Mouse (Mus musculus): ENCODE results near the gene Cckbr. TPM values are rescaled to one million over a fixed set of nuclear protein-coding genes. Genes with fewer than 3 reads are reported as not detected.
"Not testable (repeated sequence)": the region's sequence is repeated elsewhere in the genome, so short reads cannot be mapped to it uniquely, and the experiment has no call there.

Gene Cckbr
- polyA plus RNA-seq, 1 experiment from 2014 or later = 2.3 TPM

GRCm38 (mm10) chr7:105445076-105445475 lies 19.5 kb downstream of the Cckbr start:
- Histone ChIP-seq H3K4me3 (no peak overlapping the region), H3K4me2 (no peak overlapping the region), H3K4me1 (replicated peaks) (no peaks in the 10 kb centered on the region), H3K9me3 (no peaks in the 10 kb centered on the region), H3K27ac (no peak overlapping the region), H3K9ac (no peak overlapping the region), H3K27me3 (no peaks in the 10 kb centered on the region), H3K36me3 (no peaks in the 10 kb centered on the region)
- WGBS = 76% methylated on average over 3 of the region's 3 CpGs
- ATAC-seq (ENCODE audit: low FRiP score) = no peak

DNA sequence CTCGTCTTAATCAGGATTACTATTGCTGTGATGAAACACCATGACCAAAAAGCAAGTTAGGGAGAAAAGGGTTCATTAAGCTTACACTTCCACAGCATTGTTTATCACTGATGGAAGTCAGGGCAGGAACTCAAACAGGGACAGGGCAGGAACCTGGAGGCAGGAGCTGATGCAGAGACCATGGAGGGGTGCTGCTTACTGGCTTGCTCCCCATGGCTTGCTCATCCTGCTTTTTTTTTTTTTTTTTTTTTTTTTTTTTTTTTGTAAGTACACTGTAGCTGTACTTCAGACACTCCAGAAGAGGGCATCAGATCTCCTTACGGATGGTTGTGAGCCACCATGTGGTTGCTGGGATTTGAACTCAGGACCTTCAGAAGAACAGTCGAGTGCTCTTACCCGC lies 27.8 kb downstream of the Cckbr start:
- 90% methylated on average over 4 of the region's 4 CpGs for WGBS
- not testable (repeated sequence) for H3K27me3 ChIP-seq; H3K9me3 ChIP-seq; H3K4me2 ChIP-seq; H3K36me3 ChIP-seq; ATAC-seq (ENCODE audit: low FRiP score); H3K9ac ChIP-seq; H3K4me1 ChIP-seq (replicated peaks); H3K4me3 ChIP-seq; H3K27ac ChIP-seq

- Histone ChIP-seq H3K4me2 (no peak overlapping the region), H3K4me3 (no peak overlapping the region), H3K4me1 (replicated peaks) (no peaks in the 10 kb centered on the region), H3K27ac (no peak overlapping the region), H3K36me3 (no peaks in the 10 kb centered on the region), H3K9me3 (no peaks in the 10 kb centered on the region), H3K9ac (no peak overlapping the region), H3K27me3 (no peaks in the 10 kb centered on the region)
- ATAC-seq (ENCODE audit: low FRiP score) = no peak
Observed at GRCm38 (mm10) chr7:105458546-105458945, 33.0 kb downstream of the Cckbr start.

DNA sequence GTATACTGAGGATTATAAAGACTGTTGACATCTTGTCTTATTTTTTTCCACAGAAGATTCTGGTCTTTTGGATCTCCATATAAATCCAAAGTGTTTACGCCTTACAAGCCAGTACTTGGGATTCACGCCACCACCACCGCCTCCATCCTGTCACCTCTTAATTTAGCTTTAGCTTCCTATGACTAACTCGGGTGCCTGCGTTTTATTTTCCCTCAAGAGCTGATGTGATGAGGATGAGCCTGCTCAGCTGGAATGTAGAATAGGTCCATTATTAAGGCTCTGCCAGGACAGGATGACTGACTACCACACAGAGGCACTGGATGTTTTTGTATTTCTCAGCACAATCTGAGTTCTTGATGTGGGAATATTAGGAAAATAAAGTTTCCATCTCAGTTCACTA lies 40.0 kb downstream of the Cckbr start:
- H3K4me1 ChIP-seq (replicated peaks); ATAC-seq (ENCODE audit: low FRiP score); H3K4me2 ChIP-seq; H3K27me3 ChIP-seq; H3K36me3 ChIP-seq; H3K9me3 ChIP-seq; H3K27ac ChIP-seq; H3K4me3 ChIP-seq; H3K9ac ChIP-seq: not testable (repeated sequence)
- WGBS = 93% methylated on average over 5 of the region's 5 CpGs

DNA sequence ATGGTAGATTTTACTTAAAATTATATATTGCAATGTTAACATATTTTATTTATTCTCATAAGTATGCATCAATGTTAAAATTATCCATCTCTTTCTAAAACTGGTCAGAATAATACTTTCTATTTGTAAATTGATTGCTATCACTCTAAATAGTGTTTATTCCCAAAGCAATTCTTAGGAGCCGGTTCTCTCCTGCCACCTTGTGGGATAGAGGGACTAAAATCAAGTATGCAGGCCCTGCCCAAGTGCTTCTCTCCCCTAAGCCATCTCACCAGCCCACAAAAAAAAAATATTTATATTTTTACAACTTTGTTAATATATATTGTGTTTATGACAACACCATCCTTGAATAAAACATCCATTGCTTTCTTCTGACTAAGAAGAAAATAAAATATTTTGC lies 47.1 kb downstream of the Cckbr start:
- H3K4me3 ChIP-seq = no peak overlapping the region
- H3K9ac ChIP-seq = no peak overlapping the region
- no peaks in the 10 kb centered on the region for H3K36me3 ChIP-seq
- H3K27ac ChIP-seq = no peak overlapping the region
- H3K4me1 ChIP-seq (replicated peaks) = 0 out of 2 replicates have a peak, but pooled peaks cover 2% of the 10 kb centered on the region
- no peak for ATAC-seq (ENCODE audit: low FRiP score)
- H3K9me3 ChIP-seq = no peaks in the 10 kb centered on the region
- WGBS = 50% methylated on average over 1 of the region's 1 CpGs
- H3K4me2 ChIP-seq = no peak overlapping the region
- no peaks in the 10 kb centered on the region for H3K27me3 ChIP-seq

GRCm38 (mm10) chr7:105474771-105475315 lies 49.3 kb downstream of the Cckbr start:
- no peak for ATAC-seq (ENCODE audit: low FRiP score)
- no peak overlapping the region for H3K9ac ChIP-seq
- H3K4me1 ChIP-seq (replicated peaks) = peaks cover 2% of the 10 kb centered on the region; the same call in 1 of the 2 replicates
- 79% methylated on average over 4 of the region's 4 CpGs for whole genome bisulfite sequencing
- H3K4me2 ChIP-seq = no peak overlapping the region
- no peaks in the 10 kb centered on the region for H3K27me3 ChIP-seq
- H3K9me3 ChIP-seq = no peaks in the 10 kb centered on the region
- no peak overlapping the region for H3K4me3 ChIP-seq
- H3K36me3 ChIP-seq = no peaks in the 10 kb centered on the region
- H3K27ac ChIP-seq = no peak overlapping the region

- Histone ChIP-seq H3K36me3 (no peaks in the 10 kb centered on the region), H3K9ac (no peak overlapping the region), H3K9me3 (no peaks in the 10 kb centered on the region), H3K4me2 (no peak overlapping the region), H3K4me3 (no peak overlapping the region), H3K4me1 (replicated peaks) (peaks cover 3% of the 10 kb centered on the region), H3K27me3 (no peaks in the 10 kb centered on the region), H3K27ac (no peak overlapping the region)
- no peak for ATAC-seq (ENCODE audit: low FRiP score)
- 77% methylated on average over 7 of the region's 7 CpGs for WGBS
Observed at GRCm38 (mm10) chr7:105475396-105475949, 49.9 kb downstream of the Cckbr start.

DNA sequence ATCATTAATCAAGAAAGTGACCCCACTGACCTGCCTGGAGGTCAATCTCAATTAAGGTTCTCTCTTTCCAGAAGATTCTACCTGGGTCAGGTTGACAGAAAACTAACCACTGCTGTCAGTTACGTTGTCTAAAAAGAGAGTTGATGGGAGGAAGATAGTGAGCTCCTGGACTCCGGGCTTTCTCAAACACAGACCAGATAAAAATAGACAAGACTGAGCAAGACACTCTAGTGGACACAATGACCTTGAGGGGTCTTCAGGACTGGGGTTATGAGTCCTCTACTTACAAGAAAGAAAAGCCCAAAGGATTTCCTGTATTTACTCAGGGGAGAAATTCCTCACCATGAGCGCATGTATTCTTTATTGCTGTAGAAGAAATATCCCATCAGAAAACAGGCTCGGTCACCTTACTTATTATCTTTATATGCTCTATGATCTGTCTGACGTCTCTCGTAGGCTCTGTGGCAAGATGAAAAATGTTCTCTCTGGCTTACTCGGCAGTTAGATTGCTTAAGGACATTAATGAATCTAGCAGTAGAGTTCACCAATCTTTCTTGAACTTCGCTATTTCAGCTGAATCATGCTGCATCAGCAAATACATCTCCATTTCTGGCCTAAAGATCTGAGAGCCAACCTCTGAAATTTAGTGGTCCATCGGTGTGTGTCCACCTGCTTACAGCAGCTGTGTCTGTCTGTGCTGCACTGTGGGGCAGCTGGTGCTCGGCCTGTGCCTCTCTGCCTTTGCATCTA lies 51.3 kb downstream of the Cckbr start:
- Histone ChIP-seq H3K9me3 (no peaks in the 10 kb centered on the region), H3K27me3 (peaks cover 8% of the 10 kb centered on the region), H3K4me1 (replicated peaks) (peaks cover 17% of the 10 kb centered on the region), H3K36me3 (no peaks in the 10 kb centered on the region), H3K9ac (no peak overlapping the region), H3K4me2 (no peak overlapping the region), H3K4me3 (no peak overlapping the region), H3K27ac (no peak overlapping the region)
- no peak for ATAC-seq (ENCODE audit: low FRiP score)
- WGBS = 80% methylated on average over 10 of the region's 10 CpGs

DNA sequence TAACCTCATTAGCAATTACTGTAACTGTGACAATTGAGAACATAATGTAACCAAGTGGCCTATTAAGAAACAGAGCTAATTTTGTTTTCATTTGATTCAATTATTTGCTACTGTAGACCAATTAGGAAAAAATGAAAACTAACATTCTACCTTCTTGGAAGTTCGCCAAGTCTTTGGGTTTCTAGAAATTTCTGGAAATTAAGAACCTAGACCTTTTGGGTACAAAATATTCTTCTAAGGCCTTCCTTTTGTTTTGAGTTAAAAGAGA lies 51.8 kb downstream of the Cckbr start:
- Histone ChIP-seq H3K36me3 (no peaks in the 10 kb centered on the region), H3K4me3 (no peak overlapping the region), H3K9ac (no peak overlapping the region), H3K4me1 (replicated peaks) (peaks cover 22% of the 10 kb centered on the region), H3K27me3 (peaks cover 8% of the 10 kb centered on the region), H3K27ac (no peak overlapping the region), H3K4me2 (no peak overlapping the region), H3K9me3 (no peaks in the 10 kb centered on the region)
- 95% methylated on average over 1 of the region's 1 CpGs for WGBS
- ATAC-seq (ENCODE audit: low FRiP score) = no peak

GRCm38 (mm10) chr7:105477841-105478240 lies 52.3 kb downstream of the Cckbr start:
- no peaks in the 10 kb centered on the region for H3K9me3 ChIP-seq
- no peaks in the 10 kb centered on the region for H3K36me3 ChIP-seq
- no peak overlapping the region for H3K9ac ChIP-seq
- H3K27ac ChIP-seq = no peak overlapping the region
- 68% methylated on average over 3 of the region's 3 CpGs for WGBS
- no peak overlapping the region for H3K4me2 ChIP-seq
- no peak overlapping the region for H3K4me3 ChIP-seq
- H3K27me3 ChIP-seq = peaks cover 8% of the 10 kb centered on the region
- H3K4me1 ChIP-seq (replicated peaks) = peaks cover 25% of the 10 kb centered on the region
- no peak for ATAC-seq (ENCODE audit: low FRiP score)

DNA sequence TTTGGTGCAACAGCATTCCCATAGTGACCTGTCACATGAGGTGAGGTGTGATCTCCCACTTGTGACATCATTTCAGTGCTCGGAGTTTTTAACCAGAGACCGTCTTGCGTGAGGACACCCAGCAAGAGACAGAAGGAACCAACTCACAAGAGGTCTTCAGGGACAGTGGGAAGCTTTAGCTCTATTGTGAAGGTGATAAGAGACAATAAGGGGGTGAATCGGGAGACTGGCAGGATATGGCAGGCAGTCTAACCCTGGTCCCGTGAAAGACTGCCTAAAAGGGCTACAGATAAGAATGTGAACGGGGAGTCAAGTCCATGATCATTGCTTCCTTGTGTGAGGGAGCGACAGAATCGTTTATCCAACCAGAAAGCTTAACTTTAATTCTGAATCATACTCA lies 52.8 kb downstream of the Cckbr start:
- no peak overlapping the region for H3K4me3 ChIP-seq
- H3K4me2 ChIP-seq = no peak overlapping the region
- no peak overlapping the region for H3K27ac ChIP-seq
- peaks cover 8% of the 10 kb centered on the region for H3K27me3 ChIP-seq
- ATAC-seq (ENCODE audit: low FRiP score) = no peak
- H3K36me3 ChIP-seq = no peaks in the 10 kb centered on the region
- H3K9ac ChIP-seq = no peak overlapping the region
- 82% methylated on average over 8 of the region's 8 CpGs for WGBS
- peaks cover 25% of the 10 kb centered on the region for H3K4me1 ChIP-seq (replicated peaks)
- no peaks in the 10 kb centered on the region for H3K9me3 ChIP-seq

- ATAC-seq (ENCODE audit: low FRiP score) = no peak
- H3K27ac ChIP-seq = peak overlapping the region; percentile 32; the same call in 1 of the 2 replicates
- 83% methylated on average over 6 of the region's 6 CpGs for WGBS
- H3K4me3 ChIP-seq = no peak overlapping the region
- H3K9ac ChIP-seq = no peak overlapping the region
- H3K4me2 ChIP-seq = no peak overlapping the region
- H3K36me3 ChIP-seq = no peaks in the 10 kb centered on the region
- H3K4me1 ChIP-seq (replicated peaks) = peaks cover 25% of the 10 kb centered on the region
- H3K27me3 ChIP-seq = peaks cover 8% of the 10 kb centered on the region
- no peaks in the 10 kb centered on the region for H3K9me3 ChIP-seq
Observed at GRCm38 (mm10) chr7:105479232-105479631, 53.7 kb downstream of the Cckbr start.

DNA sequence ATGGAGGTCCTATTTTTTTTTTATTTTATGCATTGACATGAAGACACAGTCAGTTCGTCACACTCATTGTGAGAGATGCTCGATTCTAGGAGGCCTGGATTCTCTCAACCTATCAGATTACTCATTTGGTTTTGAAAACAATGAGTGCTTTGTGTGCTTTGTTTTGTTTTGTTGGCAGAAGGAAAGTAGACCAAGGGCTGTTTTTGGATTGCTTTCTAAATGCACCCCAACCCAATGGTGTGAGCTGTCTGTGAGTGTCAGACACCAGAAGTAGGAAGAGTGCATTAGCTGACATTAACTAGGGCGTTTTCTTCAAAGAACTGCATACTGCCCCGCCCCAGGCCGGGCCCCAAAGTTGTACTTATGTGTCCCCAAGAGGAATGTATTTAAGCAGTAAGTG lies 54.5 kb downstream of the Cckbr start:
- no peaks in the 10 kb centered on the region for H3K9me3 ChIP-seq
- WGBS = 47% methylated on average over 5 of the region's 5 CpGs
- H3K27me3 ChIP-seq = peaks cover 8% of the 10 kb centered on the region
- H3K36me3 ChIP-seq = no peaks in the 10 kb centered on the region
- H3K4me1 ChIP-seq (replicated peaks) = peaks cover 25% of the 10 kb centered on the region
- peak overlapping the region; percentile 9; the same call in 1 of the 2 replicates for H3K4me2 ChIP-seq
- no peak overlapping the region for H3K9ac ChIP-seq
- H3K27ac ChIP-seq = peak overlapping the region; percentile 75
- no peak for ATAC-seq (ENCODE audit: low FRiP score)
- H3K4me3 ChIP-seq = no peak overlapping the region

All from hindbrain, embryonic 13.5 days (tissue).